Mouse (Mus musculus) cerebellum, postnatal 14 days (tissue): ENCODE measurements at regions not wholly inside any gene's neighbourhood (a gene's known extent, or its start where the extent isn't known, plus 50 kb on each side); places are given as distances from the start of the nearest gene placed in this dataset.

ENCODE experiments used
- DNase-seq, 2 experiments: peaks; one replicate each; pipeline ENCODE4 v3.0.0; 2021; ENCODE audit warnings: mixed read lengths in 2 of 2

GRCm38 (mm10) chr10:38875667-38876245 lies 54.2 kb upstream of the Rfpl4b start:
- DNase-seq: peak; percentile 68 to 71

- no peak for DNase-seq
Observed at GRCm38 (mm10) chr10:38879271-38879670, 57.7 kb upstream of the Rfpl4b start.

GRCm38 (mm10) chr10:38880642-38881187 lies 59.1 kb upstream of the Rfpl4b start:
- no peak for DNase-seq

GRCm38 (mm10) chr10:38882154-38882553 lies 60.6 kb upstream of the Rfpl4b start:
- no peak for DNase-seq

GRCm38 (mm10) chr10:38883816-38884599 lies 62.4 kb upstream of the Rfpl4b start:
- DNase-seq: no peak

- no peak for DNase-seq
Observed at GRCm38 (mm10) chr10:38884641-38885040, 63.1 kb upstream of the Rfpl4b start.

GRCm38 (mm10) chr10:38886441-38886840 lies 64.9 kb upstream of the Rfpl4b start:
- no peak for DNase-seq

GRCm38 (mm10) chr10:38887896-38888295 lies 66.3 kb upstream of the Rfpl4b start:
- DNase-seq: no peak

GRCm38 (mm10) chr10:38894706-38895105 lies 70.6 kb upstream of the Lama4 start:
- DNase-seq: no peak

- DNase-seq: no peak
Observed at GRCm38 (mm10) chr10:38895656-38896055, 69.7 kb upstream of the Lama4 start.

- peak; percentile 24 to 66 for DNase-seq
Observed at GRCm38 (mm10) chr10:38897573-38897972, 67.7 kb upstream of the Lama4 start.

- no peak for DNase-seq
Observed at GRCm38 (mm10) chr10:38906121-38906520, 59.2 kb upstream of the Lama4 start.

- DNase-seq: no peak
Observed at GRCm38 (mm10) chr10:38907835-38908234, 57.5 kb upstream of the Lama4 start.

- peak; percentile 70 to 71 for DNase-seq
Observed at GRCm38 (mm10) chr10:38908277-38908676, 57.0 kb upstream of the Lama4 start.

GRCm38 (mm10) chr10:38909152-38909732 lies 56.1 kb upstream of the Lama4 start:
- no peak for DNase-seq

GRCm38 (mm10) chr10:38909843-38910242 lies 55.5 kb upstream of the Lama4 start:
- no peak for DNase-seq

- DNase-seq: no peak
Observed at GRCm38 (mm10) chr10:38913013-38913412, 52.3 kb upstream of the Lama4 start.
